Mouse (Mus musculus): ENCODE data around the gene Commd7.

GRCm38 (mm10) chr2:153642999-153643398, 10.4 kb upstream of the Commd7 start:
- TF ChIP-seq GATA1 (IDR thresholded peaks at IDR 0.05; ENCODE audit: borderline replicate concordance, low read length) (no peak), FLI1 (IDR thresholded peaks at IDR 0.05; ENCODE audit: low read length) (no peak)

Data from megakaryocyte, embryonic 14.5 days (primary cell).